Mouse (Mus musculus) kidney, postnatal 0 days (tissue): ENCODE data around the gene Muc1. TPM values are rescaled to one million over a fixed set of nuclear protein-coding genes. Genes with fewer than 3 reads are reported as not detected.
A peak's percentile ranks its signal among the peaks of the same experiment; 100 is the strongest.

Experiments used
- ATAC-seq: fragments of 200-750 bp; cut with Nextera tagmentation; replicated peaks from 2 replicates; pipeline ENCODE4 v1.8.0; 2017; ENCODE audit warnings: low read depth, moderate number of reproducible peaks, moderate TSS enrichment, moderate library complexity; ENCODE audit not compliant: low FRiP score
- DNase-seq: peaks from one replicate; pipeline ENCODE4 v3.0.0-alpha.2; 2016; ENCODE audit warnings: low spot score
- H3K27ac ChIP-seq: fragments of 300-500 bp; sonication (generic); 2 replicates; pipeline ENCODE4 v1.5.1; 2014; ENCODE audit warnings: mild to moderate bottlenecking
- H3K27me3 ChIP-seq: fragments of 300-500 bp; sonication (generic); 2 replicates; pipeline ENCODE4 v1.6.1; 2014; ENCODE audit warnings: low read length, mixed read lengths; ENCODE audit not compliant: insufficient read depth
- H3K36me3 ChIP-seq: fragments of 300-500 bp; sonication (generic); 2 replicates; pipeline ENCODE4 v1.6.1; 2014; ENCODE audit warnings: low read length, mixed read lengths; ENCODE audit not compliant: insufficient read depth
- H3K4me1 ChIP-seq: fragments of 300-500 bp; sonication (generic); replicated peaks from 2 replicates; pipeline ENCODE4 v1.6.1; 2014; ENCODE audit warnings: antibody characterized with exemption, low read length, mixed read lengths; ENCODE audit not compliant: insufficient read depth
- H3K4me2 ChIP-seq: fragments of 300-500 bp; sonication (generic); 2 replicates; pipeline ENCODE4 v1.6.1; 2014; ENCODE audit warnings: mild to moderate bottlenecking, low read length, moderate library complexity, mixed read lengths
- H3K4me3 ChIP-seq: fragments of 300-500 bp; sonication (generic); replicated peaks from 2 replicates; pipeline ENCODE4 v1.5.1; 2014; ENCODE audit warnings: low read depth, low read length
- H3K9ac ChIP-seq: fragments of 300-500 bp; sonication (generic); 2 replicates; pipeline ENCODE4 v1.6.1; 2014; ENCODE audit warnings: low read depth, low read length
- H3K9me3 ChIP-seq: fragments of 300-500 bp; sonication (generic); replicated peaks from 2 replicates; pipeline ENCODE4 v1.6.1; 2016; ENCODE audit warnings: low read length, inconsistent platforms, mixed read lengths
- CTCF ChIP-seq: IDR thresholded peaks from 2 replicates; pipeline ENCODE4 v1.5.1; 2016; ENCODE audit warnings: antibody characterized with exemption, low read depth, mild to moderate bottlenecking, moderate library complexity
- WGBS: fragments of 180-500 bp; shearing (Covaris S2); extraction: QIAGEN DNeasy Blood & Tissue Kit; methylation state at CpG from one replicate; pipeline ENCODE4 v1.1.7; 2014; 5-methylcytosine and 5-hydroxymethylcytosine counted together
- polyA plus RNA-seq: library from polyadenylated mRNA; unstranded; fragments of >200 nt; fragmentation: Nextera tagmentation; extraction: Ambion mirVana; gene quantifications from 2 replicates; pipeline ENCODE4 v1.2.1, GENCODE M21; 2015

Muc1 gene
- polyA plus RNA-seq, 1 experiment from 2014 or later = 42.8 TPM

GRCm38 (mm10) chr3:89277281-89278021 lies 48.6 kb downstream of the Muc1 start:
- ATAC-seq = no peak; the same call in 1 of the 2 replicates
- Histone ChIP-seq H3K27me3 (no peaks in the 10 kb centered on the region), H3K27ac (peak overlapping the region; percentile 96), H3K4me3 (peak overlapping the region; percentile 70), H3K9me3 (no peaks in the 10 kb centered on the region), H3K4me2 (peak overlapping the region; percentile 85), H3K4me1 (peaks cover 16% of the 10 kb centered on the region), H3K9ac (peak overlapping the region; percentile 77), H3K36me3 (peaks cover 14% of the 10 kb centered on the region)
- 23% methylated on average over 14 of the region's 14 CpGs for WGBS
- TF ChIP-seq CTCF = no peak
- DNase-seq = peak; percentile 56

- Histone ChIP-seq H3K36me3 (peaks cover 12% of the 10 kb centered on the region), H3K4me2 (peak overlapping the region; percentile 85), H3K9ac (peak overlapping the region; percentile 77), H3K27ac (peak overlapping the region; percentile 96), H3K4me1 (peaks cover 16% of the 10 kb centered on the region), H3K9me3 (no peaks in the 10 kb centered on the region), H3K4me3 (peak overlapping the region; percentile 70), H3K27me3 (no peaks in the 10 kb centered on the region)
- peak; percentile 23; the same call in 1 of the 2 replicates for ATAC-seq
- no peak for TF ChIP-seq CTCF
- DNase-seq = peak; percentile 79
- 31% methylated on average over 7 of the region's 7 CpGs for WGBS
Measured at GRCm38 (mm10) chr3:89278107-89278506, 49.2 kb downstream of the Muc1 start.

GRCm38 (mm10) chr3:89278643-89279042 lies 49.8 kb downstream of the Muc1 start:
- TF ChIP-seq CTCF = no peak
- H3K27me3 ChIP-seq = no peaks in the 10 kb centered on the region
- peak overlapping the region; percentile 70 for H3K4me3 ChIP-seq
- peak overlapping the region; percentile 85 for H3K4me2 ChIP-seq
- ATAC-seq = no peak
- peak; percentile 24 for DNase-seq
- WGBS = 12% methylated on average over 8 of the region's 8 CpGs
- peak overlapping the region; percentile 77 for H3K9ac ChIP-seq
- H3K36me3 ChIP-seq = peaks cover 12% of the 10 kb centered on the region
- H3K4me1 ChIP-seq = peaks cover 16% of the 10 kb centered on the region
- H3K27ac ChIP-seq = peak overlapping the region; percentile 96
- H3K9me3 ChIP-seq = no peaks in the 10 kb centered on the region

- TF ChIP-seq CTCF = no peak
- Histone ChIP-seq H3K27me3 (no peaks in the 10 kb centered on the region), H3K4me3 (peak overlapping the region; percentile 70), H3K27ac (peak overlapping the region; percentile 96), H3K9me3 (no peaks in the 10 kb centered on the region), H3K36me3 (peaks cover 12% of the 10 kb centered on the region), H3K4me2 (peak overlapping the region; percentile 85), H3K4me1 (peaks cover 16% of the 10 kb centered on the region), H3K9ac (peak overlapping the region; percentile 77)
- under 1% methylated on average over 35 of the region's 35 CpGs for WGBS
- DNase-seq (peak; percentile 95), ATAC-seq (peak; percentile 79)
Measured at GRCm38 (mm10) chr3:89279153-89279890, 50.5 kb downstream of the Muc1 start.

- Histone ChIP-seq H3K27ac (peak overlapping the region; percentile 96), H3K9ac (peak overlapping the region; percentile 77), H3K4me3 (peak overlapping the region; percentile 70), H3K4me2 (peak overlapping the region; percentile 85), H3K4me1 (peaks cover 16% of the 10 kb centered on the region), H3K36me3 (peaks cover 10% of the 10 kb centered on the region), H3K9me3 (no peaks in the 10 kb centered on the region), H3K27me3 (no peaks in the 10 kb centered on the region)
- DNase-seq (peak; percentile 47), ATAC-seq (peak; percentile 2; the same call in 1 of the 2 replicates)
- no peak; the same call in 1 of the 2 replicates for TF ChIP-seq CTCF
- WGBS = under 1% methylated on average over 29 of the region's 29 CpGs
Measured at GRCm38 (mm10) chr3:89280050-89280605, 51.3 kb downstream of the Muc1 start.
